Mouse (Mus musculus) erythroblast, embryonic 14.5 days (primary cell): ENCODE measurements around the gene Rbbp5.

Experiments used
- GATA1 ChIP-seq: IDR thresholded peaks from 2 replicates; pipeline ENCODE4 v1.6.1; 2012; ENCODE audit warnings: low read length, inconsistent platforms, mixed read lengths
- TAL1 ChIP-seq: IDR thresholded peaks from 3 replicates; pipeline ENCODE4 v1.6.1; 2012; ENCODE audit warnings: low read length, inconsistent platforms, mixed read lengths

DNA sequence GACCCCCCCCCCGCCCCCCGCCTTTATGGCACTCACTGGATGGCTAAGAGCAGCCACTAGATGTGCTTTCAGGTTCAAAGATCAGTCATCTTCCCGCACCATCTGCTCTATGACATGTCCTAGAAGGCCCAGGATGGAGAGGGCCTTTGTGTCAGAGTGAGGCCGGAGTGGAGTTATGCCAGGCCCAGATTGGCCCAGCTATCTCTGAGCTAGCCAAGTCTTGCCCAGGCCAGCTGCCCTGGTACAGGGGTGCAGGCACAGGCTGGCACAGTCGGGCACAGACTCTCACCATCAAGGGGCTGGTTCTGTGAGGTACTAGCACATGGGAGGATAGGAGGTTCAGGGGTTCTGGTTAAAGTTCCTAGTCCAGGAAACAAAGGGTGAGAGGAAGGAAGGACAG, 60.6 kb downstream of the Rbbp5 start:
- TF ChIP-seq GATA1 (no peak), TAL1 (no peak)
